ENCODE assay signal across 14 mouse cellular contexts in genomic region chr10:60109336-60109735, GRCm38 (mm10). TPM values are rescaled to one million over a fixed set of nuclear protein-coding genes. Genes with fewer than 3 reads are reported as not detected.
A peak's percentile ranks its signal among the peaks of the same experiment; 100 is the strongest.
DNase-seq lines count a peak whose midpoint lies in the region; ATAC-seq and TF ChIP-seq lines count a peak whose summit lies in the region.
"Had no signal": no experiment of that assay in that cellular context is flagged by ENCODE, and none has a peak within 500 bp of the region (broad histone marks: within the 10 kb centered on the region; RNA-seq: fewer than 3 reads in every experiment).

No protein-coding gene starts in this region.

- H3K27me3 ChIP-seq in forebrain, embryonic 16.5 days (replicated peaks; ENCODE audit: control insufficient read depth, insufficient read depth, low read length) = no peaks in the 10 kb centered on the region
- peaks cover 67% of the 10 kb centered on the region for H3K27me3 ChIP-seq in forebrain, embryonic 12.5 days
- peaks cover 25% of the 10 kb centered on the region for H3K27me3 ChIP-seq in midbrain, embryonic 13.5 days
- H3K27me3 ChIP-seq in midbrain, embryonic 10.5 days (ENCODE audit: low read depth, poor library complexity, severe bottlenecking) = peaks cover 82% of the 10 kb centered on the region
- no peaks in the 10 kb centered on the region for H3K27me3 ChIP-seq in neural tube, embryonic 15.5 days (replicated peaks)
- peaks cover 70% of the 10 kb centered on the region for H3K27me3 ChIP-seq in liver, embryonic 11.5 days (replicated peaks; ENCODE audit: control insufficient read depth, insufficient read depth, low read length)

- H3K4me2 ChIP-seq in forebrain, embryonic 16.5 days (ENCODE audit: low read length) = 0 out of 2 replicates have a peak overlapping the region, but pooled peaks have one; percentile 10
- H3K4me2 ChIP-seq in forebrain, embryonic 12.5 days = no peak overlapping the region
- H3K4me2 ChIP-seq in midbrain, embryonic 13.5 days (replicated peaks) = peak overlapping the region; percentile 83
- H3K4me2 ChIP-seq in neural tube, embryonic 15.5 days = peak overlapping the region; percentile 87
- H3K4me2 ChIP-seq in liver, embryonic 11.5 days = no peak overlapping the region
- H3K4me2 ChIP-seq: intestine, embryonic 15.5 days; liver, embryonic 12.5 days had no signal

- no peak for DNase-seq in midbrain, embryonic 10.5 days (ENCODE audit: low spot score)
- DNase-seq in liver, embryonic 11.5 days (ENCODE audit: low spot score) = no peak
- DNase-seq: adrenal gland, postnatal 10 days; lung, postnatal 10 days; right cerebral cortex, adult 18-20 months; thymus, adult 18-20 months had no signal

- H3K9me3 ChIP-seq in forebrain, embryonic 16.5 days (ENCODE audit: control insufficient read depth, low read length) = no peaks in the 10 kb centered on the region
- no peaks in the 10 kb centered on the region for H3K9me3 ChIP-seq in forebrain, embryonic 12.5 days
- no peaks in the 10 kb centered on the region for H3K9me3 ChIP-seq in midbrain, embryonic 13.5 days
- H3K9me3 ChIP-seq in midbrain, embryonic 10.5 days (replicated peaks) = no peaks in the 10 kb centered on the region
- no peaks in the 10 kb centered on the region for H3K9me3 ChIP-seq in neural tube, embryonic 15.5 days (replicated peaks)
- no peaks in the 10 kb centered on the region for H3K9me3 ChIP-seq in liver, embryonic 11.5 days (ENCODE audit: control insufficient read depth, low read length)
- H3K9me3 ChIP-seq: intestine, embryonic 15.5 days; liver, embryonic 12.5 days had no signal

- H3K4me3 ChIP-seq in forebrain, embryonic 16.5 days (replicated peaks; ENCODE audit: low read length) = no peak overlapping the region
- H3K4me3 ChIP-seq in forebrain, embryonic 12.5 days (replicated peaks) = no peak overlapping the region
- no peak overlapping the region for H3K4me3 ChIP-seq in midbrain, embryonic 13.5 days (replicated peaks)
- H3K4me3 ChIP-seq in midbrain, embryonic 10.5 days = no peak overlapping the region
- peak overlapping the region; percentile 28 for H3K4me3 ChIP-seq in cortical plate, adult 2 months (ENCODE audit: insufficient read depth, low read length)
- H3K4me3 ChIP-seq in neural tube, embryonic 15.5 days (replicated peaks) = peak overlapping the region; percentile 15
- H3K4me3 ChIP-seq in liver, embryonic 11.5 days (ENCODE audit: low read depth, low read length) = no peak overlapping the region
- H3K4me3 ChIP-seq: intestine, embryonic 15.5 days; liver, embryonic 12.5 days had no signal

- no peak overlapping the region for H3K9ac ChIP-seq in forebrain, embryonic 16.5 days (replicated peaks; ENCODE audit: low read depth, low read length)
- H3K9ac ChIP-seq in forebrain, embryonic 12.5 days = no peak overlapping the region
- H3K9ac ChIP-seq in midbrain, embryonic 13.5 days (replicated peaks) = no peak overlapping the region
- peak overlapping the region; percentile 30; the same call in 1 of the 2 replicates for H3K9ac ChIP-seq in neural tube, embryonic 15.5 days (replicated peaks)
- no peak overlapping the region for H3K9ac ChIP-seq in liver, embryonic 11.5 days (ENCODE audit: low read depth, low read length)
- H3K9ac ChIP-seq: intestine, embryonic 15.5 days; liver, embryonic 12.5 days had no signal

- WGBS in forebrain, embryonic 16.5 days = 82% methylated on average over 8 of the region's 8 CpGs
- WGBS in forebrain, embryonic 12.5 days = 75% methylated on average over 8 of the region's 8 CpGs
- 66% methylated on average over 8 of the region's 8 CpGs for WGBS in midbrain, embryonic 13.5 days
- WGBS in midbrain, embryonic 10.5 days = 79% methylated on average over 8 of the region's 8 CpGs
- 60% methylated on average over 8 of the region's 8 CpGs for WGBS in neural tube, embryonic 15.5 days
- 83% methylated on average over 8 of the region's 8 CpGs for WGBS in liver, embryonic 11.5 days

- no peak; the same call in 1 of the 2 replicates for TF ChIP-seq POLR2A in cortical plate, adult 2 months (IDR thresholded peaks at IDR 0.05; ENCODE audit: extremely low read depth, insufficient read depth, low read length)

- H3K27ac ChIP-seq in forebrain, embryonic 16.5 days (ENCODE audit: low read length) = no peak overlapping the region
- no peak overlapping the region for H3K27ac ChIP-seq in forebrain, embryonic 12.5 days
- peak overlapping the region; percentile 51 for H3K27ac ChIP-seq in midbrain, embryonic 13.5 days
- no peak overlapping the region for H3K27ac ChIP-seq in midbrain, embryonic 10.5 days (replicated peaks)
- H3K27ac ChIP-seq in cortical plate, adult 2 months (ENCODE audit: insufficient read depth, low read length) = peak overlapping the region; percentile 60; the same call in 1 of the 2 replicates
- H3K27ac ChIP-seq in neural tube, embryonic 15.5 days (replicated peaks) = peak overlapping the region; percentile 45
- H3K27ac ChIP-seq in liver, embryonic 11.5 days (ENCODE audit: low read depth, low read length) = no peak overlapping the region
- H3K27ac ChIP-seq: intestine, embryonic 15.5 days; liver, embryonic 12.5 days had no signal

- no peak for TF ChIP-seq CTCF in cortical plate, adult 2 months (IDR thresholded peaks at IDR 0.05; ENCODE audit: extremely low read depth, insufficient read depth, low read length)

- ATAC-seq in forebrain, embryonic 16.5 days = no peak
- ATAC-seq in forebrain, embryonic 12.5 days (ENCODE audit: low FRiP score) = no peak
- no peak for ATAC-seq in midbrain, embryonic 13.5 days
- ATAC-seq in neural tube, embryonic 15.5 days (ENCODE audit: low FRiP score) = no peak
- no peak for ATAC-seq in liver, embryonic 11.5 days (replicated peaks; ENCODE audit: low FRiP score)
- no peak for ATAC-seq in megakaryocyte-erythroid progenitor cell, adult 5-6 weeks (replicated peaks; ENCODE audit: low FRiP score, low TSS enrichment, poor library complexity, severe bottlenecking)
- ATAC-seq: intestine, embryonic 15.5 days; liver, embryonic 12.5 days had no signal

- H3K36me3 ChIP-seq in forebrain, embryonic 16.5 days (ENCODE audit: control insufficient read depth, insufficient read depth) = no peaks in the 10 kb centered on the region
- no peaks in the 10 kb centered on the region for H3K36me3 ChIP-seq in forebrain, embryonic 12.5 days (replicated peaks)
- H3K36me3 ChIP-seq in midbrain, embryonic 13.5 days = no peaks in the 10 kb centered on the region
- H3K36me3 ChIP-seq in midbrain, embryonic 10.5 days = no peaks in the 10 kb centered on the region
- H3K36me3 ChIP-seq in neural tube, embryonic 15.5 days = 0 out of 2 replicates have a peak, but pooled peaks cover 4% of the 10 kb centered on the region
- H3K36me3 ChIP-seq in liver, embryonic 11.5 days (ENCODE audit: control insufficient read depth, insufficient read depth, low read length) = no peaks in the 10 kb centered on the region
- H3K36me3 ChIP-seq: intestine, embryonic 15.5 days; liver, embryonic 12.5 days had no signal

- H3K4me1 ChIP-seq in forebrain, embryonic 16.5 days (replicated peaks; ENCODE audit: control insufficient read depth, insufficient read depth, low read length) = peaks cover 28% of the 10 kb centered on the region
- H3K4me1 ChIP-seq in forebrain, embryonic 12.5 days = peaks cover 39% of the 10 kb centered on the region
- H3K4me1 ChIP-seq in midbrain, embryonic 13.5 days (replicated peaks) = peaks cover 61% of the 10 kb centered on the region
- H3K4me1 ChIP-seq in midbrain, embryonic 10.5 days = peaks cover 46% of the 10 kb centered on the region
- peaks cover 10% of the 10 kb centered on the region for H3K4me1 ChIP-seq in cortical plate, adult 2 months (ENCODE audit: control insufficient read depth, insufficient read depth, low read length)
- peaks cover 67% of the 10 kb centered on the region for H3K4me1 ChIP-seq in neural tube, embryonic 15.5 days
- H3K4me1 ChIP-seq in liver, embryonic 11.5 days (replicated peaks; ENCODE audit: control insufficient read depth, insufficient read depth, low read length) = peaks cover 14% of the 10 kb centered on the region

RNA-seq across cellular contexts. Expression of gene Spock2, which starts 3.3 kb away (rescaled TPM):
- 52.6 and 68.6 TPM in 2 replicates for polyA plus RNA-seq in forebrain, embryonic 16.5 days (2015; fragmentation: Nextera tagmentation; extraction: Ambion mirVana)
- 13.2 and 14.3 TPM in 2 replicates for polyA plus RNA-seq in forebrain, embryonic 12.5 days (2016; fragmentation: Nextera tagmentation; extraction: Ambion mirVana)
- 51.8 TPM in 2 replicates for polyA plus RNA-seq in midbrain, embryonic 13.5 days (2015; fragmentation: Nextera tagmentation; extraction: Ambion mirVana)
- 7.9 and 16.0 TPM in 2 replicates for polyA plus RNA-seq in midbrain, embryonic 10.5 days (2016; fragmentation: Nextera tagmentation; extraction: Ambion mirVana)
- polyA plus RNA-seq in cortical plate, adult 2 months (2012; rRNA removed) = 382 and 387 TPM in 2 replicates
- 114 and 122 TPM in 2 replicates for polyA plus RNA-seq in neural tube, embryonic 15.5 days (2015; fragmentation: Nextera tagmentation; extraction: Ambion mirVana)
- 0.44 and 0.52 TPM in 2 replicates for polyA plus RNA-seq in liver, embryonic 11.5 days (2014; fragmentation: Nextera tagmentation; extraction: Ambion mirVana)
- total RNA-seq in megakaryocyte-erythroid progenitor cell, adult 5-6 weeks (2014; fragmentation: Nextera tagmentation) = 0.11 and 0.57 TPM in 2 replicates
- 0.15 and 0.33 TPM in 2 replicates for total RNA-seq in megakaryocyte-erythroid progenitor cell, adult 5-6 weeks (2017)

Comparison
In these comparisons a context has a peak if more than half of its experiments do, and no peak if none do; other contexts are left out.
1. H3K27ac ChIP-seq: peak in midbrain, embryonic 13.5 days (single experiment), cortical plate, adult 2 months (single experiment) and neural tube, embryonic 15.5 days (single experiment); none in forebrain, embryonic 16.5 days (single experiment), forebrain, embryonic 12.5 days (single experiment), midbrain, embryonic 10.5 days (single experiment) and liver, embryonic 11.5 days (single experiment).
2. H3K4me2 ChIP-seq: peak in forebrain, embryonic 16.5 days (single experiment), midbrain, embryonic 13.5 days (single experiment) and neural tube, embryonic 15.5 days (single experiment); none in forebrain, embryonic 12.5 days (single experiment) and liver, embryonic 11.5 days (single experiment).
3. H3K4me3 ChIP-seq: peak in cortical plate, adult 2 months (single experiment) and neural tube, embryonic 15.5 days (single experiment); none in forebrain, embryonic 16.5 days (single experiment), forebrain, embryonic 12.5 days (single experiment), midbrain, embryonic 13.5 days (single experiment), midbrain, embryonic 10.5 days (single experiment) and liver, embryonic 11.5 days (single experiment).